Mouse (Mus musculus): ENCODE measurements around the gene Ascl2.

DNA sequence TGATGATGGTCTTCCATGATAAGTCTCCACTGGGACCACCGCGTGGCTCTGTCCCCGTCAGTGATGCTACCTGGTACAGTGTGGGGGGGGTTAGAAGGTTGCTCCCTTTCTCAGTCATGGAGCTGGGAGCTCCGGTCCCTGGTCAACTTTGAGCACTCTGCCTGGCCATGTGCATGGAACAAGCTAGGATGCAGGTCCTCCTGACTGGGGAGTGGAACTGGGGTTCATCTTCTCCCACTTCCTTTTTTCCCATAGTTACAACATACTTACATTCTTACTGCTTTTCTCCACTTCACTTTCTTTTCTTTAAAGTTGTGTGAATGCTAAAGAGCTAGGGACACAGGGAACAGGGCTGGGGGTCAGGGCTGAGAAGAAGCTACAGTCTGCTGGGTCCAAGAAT, 16.1 kb upstream of the Ascl2 start:
- TF ChIP-seq CTCF (IDR thresholded peaks at IDR 0.05; ENCODE audit: low read depth, low read length): no peak
- TF ChIP-seq POLR2A (IDR thresholded peaks at IDR 0.05; ENCODE audit: borderline replicate concordance, low read depth, low read length): no peak

All from bone marrow macrophage, adult 2 months (primary cell).